Mouse (Mus musculus) frontal cortex, postnatal 10 days (tissue): ENCODE results near the gene Atad2b.
"Not testable (repeated sequence)": the region's sequence is repeated elsewhere in the genome, so short reads cannot be mapped to it uniquely, and the experiment has no call there.

Experiments used
- DNase-seq, 2 experiments: peaks; one replicate each; pipeline ENCODE4 v3.0.0; 2022; ENCODE audit warnings: low spot score in 2 of 2, mixed read lengths in 1 of 2

The Atad2b gene

GRCm38 (mm10) chr12:4916994-4917804 lies at the start of gene Atad2b:
Gene Atad2b, plus strand, starts transcription at chr12:4917353.
- peak; percentile 92 to 97 for DNase-seq

- no peak for DNase-seq
These were observed 48.2 kb upstream of the Atad2b start for GRCm38 (mm10) chr12:4868924-4869323.

- DNase-seq: no peak
These were observed 45.9 kb upstream of the Atad2b start for GRCm38 (mm10) chr12:4871260-4871659.

GRCm38 (mm10) chr12:4872273-4872672 lies 44.9 kb upstream of the Atad2b start:
- no peak for DNase-seq

- no peak for DNase-seq
These were observed 44.1 kb upstream of the Atad2b start for GRCm38 (mm10) chr12:4872983-4873477.

- DNase-seq: no peak
These were observed 43.6 kb upstream of the Atad2b start for GRCm38 (mm10) chr12:4873531-4873930.

GRCm38 (mm10) chr12:4874161-4874927 lies 42.8 kb upstream of the Atad2b start, which contains the start of gene Mfsd2b:
Gene Mfsd2b, minus strand, starts transcription at chr12:4874359.
- peak; percentile 36 to 39 for DNase-seq

- no peak for DNase-seq
These were observed 41.5 kb upstream of the Atad2b start for GRCm38 (mm10) chr12:4875623-4876022.

- no peak for DNase-seq
These were observed 38.8 kb upstream of the Atad2b start for GRCm38 (mm10) chr12:4878296-4878783.

- DNase-seq: no peak
These were observed 38.1 kb upstream of the Atad2b start for GRCm38 (mm10) chr12:4879048-4879447.

- DNase-seq: no peak
These were observed 35.1 kb upstream of the Atad2b start for GRCm38 (mm10) chr12:4882086-4882485.

GRCm38 (mm10) chr12:4885062-4885461 lies 32.1 kb upstream of the Atad2b start:
- DNase-seq: no peak

- DNase-seq: not testable (repeated sequence)
These were observed 30.6 kb upstream of the Atad2b start for GRCm38 (mm10) chr12:4886581-4886980.

- DNase-seq: no peak
These were observed 28.4 kb upstream of the Atad2b start for GRCm38 (mm10) chr12:4888739-4889138.

GRCm38 (mm10) chr12:4889251-4889650 lies 27.9 kb upstream of the Atad2b start:
- DNase-seq: no peak

- no peak for DNase-seq
These were observed 27.3 kb upstream of the Atad2b start for GRCm38 (mm10) chr12:4889891-4890290.

- no peak for DNase-seq
These were observed 19.1 kb upstream of the Atad2b start for GRCm38 (mm10) chr12:4898024-4898423.

- no peak for DNase-seq
These were observed 11.2 kb upstream of the Atad2b start for GRCm38 (mm10) chr12:4905946-4906345.

- DNase-seq: no peak
These were observed 10.7 kb upstream of the Atad2b start for GRCm38 (mm10) chr12:4906476-4906875.

- peak; percentile 86 to 93 for DNase-seq
These were observed 9.9 kb upstream of the Atad2b start, which contains the start of gene Ubxn2a for GRCm38 (mm10) chr12:4906951-4907906. Gene Ubxn2a, minus strand, starts transcription at chr12:4907705.

- DNase-seq: no peak
These were observed 8.8 kb upstream of the Atad2b start for GRCm38 (mm10) chr12:4908391-4908790.
